Mouse (Mus musculus) layer of hippocampus, adult 2 months (tissue): Measurements from ENCODE around the gene Zbtb18. TPM values are rescaled to one million over a fixed set of nuclear protein-coding genes. Genes with fewer than 3 reads are reported as not detected.

Experiments
- DNase-seq, 2 experiments: peaks; one replicate each; pipeline ENCODE4 v3.0.0; 2022; ENCODE audit warnings: low spot score in 2 of 2
- H3K27ac ChIP-seq: fragments of 200-600 bp; 2 replicates; pipeline ENCODE4 v1.8.1; 2022
- H3K4me3 ChIP-seq: fragments of 200-600 bp; 2 replicates; pipeline ENCODE4 v1.8.1; 2022; ENCODE audit warnings: mild to moderate bottlenecking
- CTCF ChIP-seq: fragments of 200-600 bp; conservative IDR thresholded peaks from 2 replicates; pipeline ENCODE4 v1.8.1; 2022; ENCODE audit warnings: antibody characterized with exemption, mild to moderate bottlenecking, moderate library complexity
- total RNA-seq, 2 experiments: library from RNA; stranded (reverse); gene quantifications; 2 replicates each; pipeline ENCODE4 v1.2.3; 2021

Zbtb18 gene
- total RNA-seq, 2 experiments from 2014 or later = 585 to 647 TPM

- no peak overlapping the region for H3K4me3 ChIP-seq
- DNase-seq = no peak
- no peak for TF ChIP-seq CTCF
These were observed 27.9 kb downstream of the Zbtb18 start for GRCm38 (mm10) chr1:177470091-177470490.

GRCm38 (mm10) chr1:177470951-177471350, 28.8 kb downstream of the Zbtb18 start:
- no peak for DNase-seq
- Histone ChIP-seq H3K4me3 (no peak overlapping the region), H3K27ac (no peak overlapping the region)
- TF ChIP-seq CTCF = no peak

More at GRCm38 (mm10) chr1:177470091-177470490, 27.9 kb downstream of the Zbtb18 start:
- no peak overlapping the region for H3K27ac ChIP-seq

- no peak for TF ChIP-seq CTCF
- Histone ChIP-seq H3K4me3 (no peak overlapping the region), H3K27ac (no peak overlapping the region)
- no peak for DNase-seq
These were observed 33.5 kb downstream of the Zbtb18 start for GRCm38 (mm10) chr1:177475542-177476197.

GRCm38 (mm10) chr1:177478578-177478977, 36.4 kb downstream of the Zbtb18 start:
- DNase-seq = no peak
- H3K27ac ChIP-seq = no peak overlapping the region

GRCm38 (mm10) chr1:177479356-177480004, 37.3 kb downstream of the Zbtb18 start:
- TF ChIP-seq CTCF = no peak
- DNase-seq = no peak
- Histone ChIP-seq H3K27ac (peak overlapping the region; percentile 43; the same call in 1 of the 2 replicates), H3K4me3 (no peak overlapping the region)

More at GRCm38 (mm10) chr1:177478578-177478977, 36.4 kb downstream of the Zbtb18 start:
- no peak overlapping the region for H3K4me3 ChIP-seq
- TF ChIP-seq CTCF = no peak

- no peak overlapping the region for H3K27ac ChIP-seq
- no peak overlapping the region for H3K4me3 ChIP-seq
- no peak for DNase-seq
- TF ChIP-seq CTCF = no peak
These were observed 41.5 kb downstream of the Zbtb18 start for GRCm38 (mm10) chr1:177483612-177484011.

GRCm38 (mm10) chr1:177484280-177484679, 42.1 kb downstream of the Zbtb18 start:
- no peak for TF ChIP-seq CTCF
- Histone ChIP-seq H3K27ac (no peak overlapping the region; the same call in 1 of the 2 replicates), H3K4me3 (no peak overlapping the region)
- no peak for DNase-seq

GRCm38 (mm10) chr1:177484680-177485079, 42.5 kb downstream of the Zbtb18 start:
- peak overlapping the region; percentile 76 for H3K27ac ChIP-seq
- no peak for TF ChIP-seq CTCF
- H3K4me3 ChIP-seq = no peak overlapping the region
- DNase-seq = no peak

- DNase-seq = no peak
- H3K27ac ChIP-seq = no peak overlapping the region; the same call in 1 of the 2 replicates
- H3K4me3 ChIP-seq = no peak overlapping the region
- no peak for TF ChIP-seq CTCF
These were observed 47.7 kb downstream of the Zbtb18 start for GRCm38 (mm10) chr1:177489844-177490243.

- TF ChIP-seq CTCF = no peak
- peak overlapping the region; percentile 14; the same call in 1 of the 2 replicates for H3K27ac ChIP-seq
- H3K4me3 ChIP-seq = no peak overlapping the region
- DNase-seq = no peak
These were observed 48.7 kb downstream of the Zbtb18 start for GRCm38 (mm10) chr1:177490808-177491207.

GRCm38 (mm10) chr1:177491280-177491679, 49.1 kb downstream of the Zbtb18 start:
- Histone ChIP-seq H3K4me3 (no peak overlapping the region), H3K27ac (no peak overlapping the region; the same call in 1 of the 2 replicates)
- DNase-seq = no peak
- TF ChIP-seq CTCF = no peak

- DNase-seq = no peak
- Histone ChIP-seq H3K27ac (peak overlapping the region; percentile 86), H3K4me3 (no peak overlapping the region)
- no peak for TF ChIP-seq CTCF
These were observed 52.2 kb downstream of the Zbtb18 start for GRCm38 (mm10) chr1:177494306-177494705.

GRCm38 (mm10) chr1:177494913-177495542, 52.9 kb downstream of the Zbtb18 start:
- H3K4me3 ChIP-seq = peak overlapping the region; percentile 2; the same call in 1 of the 2 replicates

More at GRCm38 (mm10) chr1:177494913-177495542, 52.9 kb downstream of the Zbtb18 start:
- no peak for TF ChIP-seq CTCF
- H3K27ac ChIP-seq = peak overlapping the region; percentile 86
- no peak for DNase-seq

Other genes starting within 250 kb of the Zbtb18 start
- gene Akt3, start 184.1 kb upstream of the Zbtb18 start, total RNA-seq = 100 to 1,000 TPM; 253 to 255 TPM